Mouse (Mus musculus) embryonic fibroblast, embryonic 13.5 days (primary cell): Measurements from ENCODE around the gene Fam222a.

Experiments used
- CTCF ChIP-seq: IDR thresholded peaks from 2 replicates; pipeline ENCODE4 v1.5.1; 2011; ENCODE audit warnings: mild to moderate bottlenecking, control low read depth, low read length, moderate library complexity, borderline replicate concordance; ENCODE audit not compliant: insufficient read depth
- POLR2A ChIP-seq: IDR thresholded peaks from 2 replicates; pipeline ENCODE4 v1.6.1; 2011; ENCODE audit warnings: low read depth, mild to moderate bottlenecking, control low read depth, low read length, moderate library complexity

- no peak for TF ChIP-seq CTCF
- no peak for TF ChIP-seq POLR2A
Observed at GRCm38 (mm10) chr5:114568818-114569217, 1.0 kb downstream of the Fam222a start.
